Mouse (Mus musculus): ENCODE measurements around the gene Pde3a.

The Pde3a gene

GRCm38 (mm10) chr6:141495634-141496418, 246.8 kb downstream of the Pde3a start:
- DNase-seq (ENCODE audit: low read depth, low spot score), result no peak

GRCm38 (mm10) chr6:141499511-141499910, 250.4 kb downstream of the Pde3a start:
- no peak for DNase-seq (ENCODE audit: low read depth, low spot score)

GRCm38 (mm10) chr6:141501171-141501570, 252.1 kb downstream of the Pde3a start:
- DNase-seq (ENCODE audit: low read depth, low spot score), result no peak

- DNase-seq (ENCODE audit: low read depth, low spot score), result no peak
Observed at GRCm38 (mm10) chr6:141522541-141522940, 273.5 kb downstream of the Pde3a start.

GRCm38 (mm10) chr6:141523747-141524640, 274.9 kb downstream of the Pde3a start, which contains the start of gene Slco1c1:
TSS of gene Slco1c1 (plus strand) at chr6:141524368.
- DNase-seq (ENCODE audit: low read depth, low spot score), result no peak

- no peak for DNase-seq (ENCODE audit: low read depth, low spot score)
Observed at GRCm38 (mm10) chr6:141525787-141526186, 276.7 kb downstream of the Pde3a start.

GRCm38 (mm10) chr6:141530865-141531264, 281.8 kb downstream of the Pde3a start:
- DNase-seq (ENCODE audit: low read depth, low spot score), result no peak

- DNase-seq (ENCODE audit: low read depth, low spot score), result no peak
Observed at GRCm38 (mm10) chr6:141537298-141537697, 288.2 kb downstream of the Pde3a start.

GRCm38 (mm10) chr6:141541136-141541535, 292.1 kb downstream of the Pde3a start:
- no peak for DNase-seq (ENCODE audit: low read depth, low spot score)

- DNase-seq (ENCODE audit: low read depth, low spot score), result no peak
Observed at GRCm38 (mm10) chr6:141543344-141543743, 294.3 kb downstream of the Pde3a start.

Data from c-Kit-negative CD71-positive TER-119-positive erythroid progenitor cells, embryonic 14.5 days (primary cell).